Mouse (Mus musculus) limb, embryonic 14.5 days (tissue): ENCODE measurements around the gene Ube2h. TPM values are rescaled to one million over a fixed set of nuclear protein-coding genes. Genes with fewer than 3 reads are reported as not detected.

Experiments used
- ATAC-seq: fragments of 200-750 bp; cut with Nextera tagmentation; 2 replicates; pipeline ENCODE4 v1.8.0; 2017; ENCODE audit warnings: low read depth, moderate number of reproducible peaks, moderate TSS enrichment; ENCODE audit not compliant: low FRiP score
- DNase-seq: peaks from one replicate; pipeline ENCODE4 v3.0.0-alpha.2; 2015; ENCODE audit warnings: low spot score
- H3K27ac ChIP-seq: fragments of 300-500 bp; sonication (generic); replicated peaks from 2 replicates; pipeline ENCODE4 v1.5.1; 2014; ENCODE audit warnings: low read depth, mild to moderate bottlenecking, low read length, moderate library complexity, mixed read lengths
- H3K27me3 ChIP-seq: fragments of 300-500 bp; sonication (generic); 2 replicates; pipeline ENCODE4 v1.6.1; 2014; ENCODE audit warnings: low read length, mixed read lengths; ENCODE audit not compliant: control insufficient read depth, insufficient read depth
- H3K36me3 ChIP-seq: fragments of 300-500 bp; sonication (generic); 2 replicates; pipeline ENCODE4 v1.6.1; 2014; ENCODE audit warnings: mild to moderate bottlenecking, low read length, moderate library complexity, mixed read lengths; ENCODE audit not compliant: control insufficient read depth, insufficient read depth
- H3K4me1 ChIP-seq: fragments of 300-500 bp; sonication (generic); 2 replicates; pipeline ENCODE4 v1.6.1; 2014; ENCODE audit warnings: antibody characterized with exemption, low read length, mixed read lengths; ENCODE audit not compliant: control insufficient read depth, insufficient read depth
- H3K4me2 ChIP-seq: fragments of 300-500 bp; sonication (generic); replicated peaks from 2 replicates; pipeline ENCODE4 v1.6.1; 2014; ENCODE audit warnings: low read depth, mild to moderate bottlenecking, low read length, moderate library complexity; ENCODE audit not compliant: severe bottlenecking
- H3K4me3 ChIP-seq: fragments of 300-500 bp; sonication (generic); replicated peaks from 2 replicates; pipeline ENCODE4 v1.5.1; 2014; ENCODE audit warnings: low read length
- H3K9ac ChIP-seq: fragments of 300-500 bp; sonication (generic); 2 replicates; pipeline ENCODE4 v1.6.1; 2014; ENCODE audit warnings: mild to moderate bottlenecking, low read depth, low read length, moderate library complexity; ENCODE audit not compliant: severe bottlenecking
- H3K9me3 ChIP-seq: fragments of 300-500 bp; sonication (generic); 2 replicates; pipeline ENCODE4 v1.6.1; 2016; ENCODE audit warnings: low read length; ENCODE audit not compliant: control insufficient read depth
- POLR2A ChIP-seq: fragments of 200-500 bp; IDR thresholded peaks from 2 replicates; pipeline ENCODE4 v1.8.0; 2012; ENCODE audit warnings: inconsistent platforms, mild to moderate bottlenecking, moderate library complexity, borderline replicate concordance; ENCODE audit not compliant: insufficient read depth, insufficient read length; ENCODE audit errors: extremely low read depth
- WGBS: fragments of 180-500 bp; shearing (Covaris S2); extraction: QIAGEN DNeasy Blood & Tissue Kit; methylation state at CpG from one replicate; pipeline ENCODE4 v1.1.7; 2014; 5-methylcytosine and 5-hydroxymethylcytosine counted together
- polyA plus RNA-seq, 2 experiments: library from polyadenylated mRNA; depleted of rRNA in 1 of 2; stranded (reverse) in 1 of 2; unstranded in 1 of 2; fragments of >200 nt; fragmentation: Nextera tagmentation in 1 of 2; extraction: Ambion mirVana in 1 of 2; gene quantifications; 2 replicates each; pipeline versions ENCODE4 v1.2.1 to v1.2.3; 2012 to 2014

Ube2h gene
- polyA plus RNA-seq, 2 experiments, result 43.0 to 50.1 TPM

DNA sequence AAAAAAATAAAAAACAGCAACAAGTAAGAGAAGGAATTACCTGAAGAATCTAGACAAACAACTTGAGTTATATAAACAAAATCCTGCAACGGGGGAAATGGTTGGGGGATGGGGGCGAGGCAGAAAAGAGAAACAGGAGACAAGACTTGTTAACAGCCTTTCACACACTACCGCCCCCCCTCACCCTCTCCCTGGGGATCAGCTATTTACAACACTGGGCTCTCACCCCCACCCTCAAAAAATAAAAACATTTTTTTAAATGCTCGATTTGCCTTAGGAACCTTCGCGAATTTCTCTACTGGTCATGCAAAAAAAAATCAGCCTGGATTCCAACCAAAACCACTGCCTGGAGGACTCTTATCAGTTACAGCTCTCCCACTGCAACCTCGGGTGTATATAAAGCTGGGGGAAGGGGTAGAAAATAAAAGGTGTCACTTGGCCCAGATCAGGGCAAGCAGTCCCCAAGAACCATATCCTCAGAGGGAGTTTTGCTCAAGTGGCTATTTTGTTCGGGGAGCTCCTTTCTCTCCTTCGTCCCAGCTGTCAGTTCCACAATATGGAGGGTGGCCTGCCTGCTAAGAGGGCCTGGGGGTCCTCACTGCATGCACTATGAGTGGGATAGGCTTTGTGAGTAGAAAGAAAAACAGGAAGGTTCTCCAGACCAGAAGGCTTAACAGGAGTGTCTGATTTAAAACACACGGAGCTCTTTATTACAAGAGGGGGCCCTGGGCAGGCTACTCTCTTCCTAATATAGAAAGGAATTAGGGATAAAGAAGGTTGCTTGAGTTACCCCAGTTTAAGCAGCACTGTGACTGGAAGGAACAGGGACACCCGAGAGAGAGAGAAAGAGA is 1.3 kb downstream of the Ube2h start:
- Histone ChIP-seq H3K27me3 (no peaks in the 10 kb centered on the region), H3K4me2 (peak overlapping the region; percentile 60), H3K36me3 (peaks cover 3% of the 10 kb centered on the region), H3K4me3 (peak overlapping the region; percentile 74), H3K9me3 (no peaks in the 10 kb centered on the region), H3K4me1 (peaks cover 26% of the 10 kb centered on the region), H3K9ac (peak overlapping the region; percentile 76), H3K27ac (peak overlapping the region; percentile 84)
- DNase-seq, result peak; percentile 26
- under 1% methylated on average over 11 of the region's 11 CpGs for WGBS
- no peak for ATAC-seq
- TF ChIP-seq POLR2A, result no peak

DNA sequence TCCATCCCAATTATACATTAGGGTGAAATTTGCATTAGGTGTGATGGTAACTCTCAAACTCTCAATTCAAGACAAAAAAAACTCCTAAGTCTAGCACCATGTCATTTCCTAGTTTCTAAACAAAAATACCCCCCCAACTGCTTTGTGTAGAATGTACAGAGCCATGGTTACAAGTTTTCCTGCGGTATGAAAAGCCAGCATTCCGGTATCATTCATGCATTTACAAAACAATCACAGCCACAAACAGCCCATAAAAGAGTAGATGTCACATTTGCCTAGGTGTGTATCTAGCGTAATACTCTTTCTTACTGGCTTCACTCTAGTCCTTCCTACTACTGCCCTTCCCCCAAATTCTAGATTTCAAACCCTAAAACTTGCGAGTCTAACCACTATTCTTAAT is 2.2 kb downstream of the Ube2h start:
- DNase-seq, result no peak
- H3K9me3 ChIP-seq, result no peaks in the 10 kb centered on the region
- H3K4me1 ChIP-seq, result peaks cover 26% of the 10 kb centered on the region

DNA sequence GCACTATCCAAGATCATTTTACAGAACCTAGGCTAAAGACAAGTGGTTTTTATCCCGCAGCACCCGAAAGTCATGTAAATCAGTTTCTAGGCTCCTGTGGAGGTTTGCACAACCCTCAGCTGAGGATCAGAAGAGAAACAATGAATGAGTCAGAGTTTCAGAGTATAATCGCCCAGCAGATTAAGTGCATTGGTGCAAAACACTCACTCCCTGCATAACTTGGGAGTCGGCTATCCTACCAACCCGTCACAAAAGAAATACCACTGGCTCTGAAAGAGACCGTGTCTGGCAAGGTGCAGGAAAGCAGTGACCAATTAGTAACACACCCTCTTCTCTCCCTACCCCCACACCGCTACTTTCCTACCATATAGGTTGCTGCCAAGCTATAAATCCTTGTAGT is 3.4 kb downstream of the Ube2h start:
- H3K4me1 ChIP-seq, result peaks cover 26% of the 10 kb centered on the region
- H3K4me2 ChIP-seq, result peak overlapping the region; percentile 60
- ATAC-seq, result no peak
- 0 out of 2 replicates have a peak overlapping the region, but pooled peaks have one; percentile 2 for H3K9ac ChIP-seq
- TF ChIP-seq POLR2A, result no peak
- peaks cover 16% of the 10 kb centered on the region for H3K36me3 ChIP-seq
- H3K27me3 ChIP-seq, result no peaks in the 10 kb centered on the region
- DNase-seq, result no peak
- H3K4me3 ChIP-seq, result peak overlapping the region; percentile 74
- H3K27ac ChIP-seq, result peak overlapping the region; percentile 52
- no peaks in the 10 kb centered on the region for H3K9me3 ChIP-seq
- WGBS, result 8% methylated on average over 7 of the region's 7 CpGs

More for the DNA sequence above, 2.2 kb downstream of the Ube2h start:
- whole genome bisulfite sequencing, result 9% methylated on average over 4 of the region's 4 CpGs
- H3K27me3 ChIP-seq, result no peaks in the 10 kb centered on the region
- TF ChIP-seq POLR2A, result no peak
- H3K36me3 ChIP-seq, result peaks cover 12% of the 10 kb centered on the region
- H3K4me3 ChIP-seq, result peak overlapping the region; percentile 74
- peak overlapping the region; percentile 60 for H3K4me2 ChIP-seq
- no peak for ATAC-seq
- peak overlapping the region; percentile 76 for H3K9ac ChIP-seq
- peak overlapping the region; percentile 52 for H3K27ac ChIP-seq

DNA sequence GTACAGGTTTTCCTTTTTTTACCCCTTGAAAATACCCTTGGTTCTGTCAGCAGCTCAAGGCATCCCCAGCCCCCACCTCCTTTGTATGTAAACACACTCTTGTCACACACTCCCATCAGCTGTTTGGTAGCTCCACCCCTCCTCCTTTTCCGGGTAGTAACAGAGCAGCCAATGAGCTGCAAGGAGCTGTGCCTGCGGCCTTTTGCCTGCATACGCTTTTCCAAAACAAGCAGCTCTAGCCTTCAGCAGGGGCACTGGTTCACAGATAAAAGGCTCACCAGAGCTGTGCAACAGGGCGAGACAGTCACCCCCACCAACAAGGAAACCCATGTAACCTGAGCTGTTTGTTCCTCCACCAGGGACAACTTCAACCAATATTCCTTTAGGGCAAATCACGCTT is 4.0 kb downstream of the Ube2h start:
- Histone ChIP-seq H3K27ac (peak overlapping the region; percentile 52), H3K9me3 (no peaks in the 10 kb centered on the region), H3K4me2 (peak overlapping the region; percentile 60), H3K4me1 (peaks cover 26% of the 10 kb centered on the region), H3K36me3 (peaks cover 21% of the 10 kb centered on the region), H3K27me3 (no peaks in the 10 kb centered on the region), H3K9ac (0 out of 2 replicates have a peak overlapping the region, but pooled peaks have one; percentile 2), H3K4me3 (peak overlapping the region; percentile 74)
- peak; percentile 59 for ATAC-seq
- under 1% methylated on average over 5 of the region's 5 CpGs for WGBS
- TF ChIP-seq POLR2A, result no peak
- DNase-seq, result peak; percentile 76

DNA sequence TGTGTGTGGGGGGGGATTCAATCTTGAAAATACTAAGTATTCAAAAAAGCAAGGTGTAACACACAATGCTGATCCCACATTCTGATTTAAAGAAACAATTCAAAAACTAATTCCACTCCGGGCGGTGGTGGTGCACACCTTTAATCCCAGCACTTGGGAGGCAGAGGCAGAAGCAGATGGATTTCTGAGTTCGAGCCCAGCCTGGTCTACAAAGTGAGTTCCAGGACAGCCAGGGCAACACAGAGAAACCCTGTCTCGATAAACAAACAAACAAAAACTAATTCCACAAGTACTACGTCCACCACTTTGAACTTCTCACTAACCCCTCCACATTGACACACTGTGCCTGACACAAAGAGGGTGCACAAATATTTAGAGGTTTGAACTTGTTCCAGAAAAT is 4.7 kb downstream of the Ube2h start:
- Histone ChIP-seq H3K27me3 (no peaks in the 10 kb centered on the region), H3K4me3 (no peak overlapping the region), H3K36me3 (peaks cover 28% of the 10 kb centered on the region), H3K27ac (no peak overlapping the region), H3K9me3 (no peaks in the 10 kb centered on the region), H3K4me1 (peaks cover 23% of the 10 kb centered on the region), H3K4me2 (0 out of 2 replicates have a peak overlapping the region, but pooled peaks have one; percentile 60), H3K9ac (no peak overlapping the region)
- DNase-seq, result no peak
- no peak for ATAC-seq
- 79% methylated on average over 5 of the region's 5 CpGs for WGBS
- no peak for TF ChIP-seq POLR2A
